Mouse (Mus musculus) ovary, adult 18-20 months (tissue): ENCODE results near the gene Gm20896.
"Not testable (repeated sequence)": the region's sequence is repeated elsewhere in the genome, so short reads cannot be mapped to it uniquely, and the experiment has no call there.

Experiments used
- DNase-seq: peaks from one replicate; pipeline ENCODE4 v3.0.0; 2022; ENCODE audit warnings: low spot score, mixed read lengths

Gm20896 gene

GRCm38 (mm10) chrY:35921426-35921825, at the start of gene Gm20896:
Gene Gm20896, minus strand, starts transcription at chrY:35921526.
- DNase-seq = not testable (repeated sequence)
